ENCODE assay signal across 7 mouse cellular contexts in genomic region chr1:45312870-45313269, GRCm38 (mm10). TPM values are rescaled to one million over a fixed set of nuclear protein-coding genes. Genes with fewer than 3 reads are reported as not detected.
DNase-seq lines count a peak whose midpoint lies in the region; ATAC-seq and TF ChIP-seq lines count a peak whose summit lies in the region.

No protein-coding gene starts in this region.

- TF ChIP-seq CTCF in lung, embryonic 14.5 days (IDR thresholded peaks at IDR 0.05; ENCODE audit: low read depth), result no peak
- TF ChIP-seq CTCF in lung, adult 2 months (IDR thresholded peaks at IDR 0.05; ENCODE audit: insufficient read depth, low read length), result no peak

- H3K4me1 ChIP-seq in lung, embryonic 14.5 days (ENCODE audit: insufficient read depth), result no peaks in the 10 kb centered on the region; the same call in 1 of the 2 replicates
- no peaks in the 10 kb centered on the region; the same call in 1 of the 2 replicates for H3K4me1 ChIP-seq in lung, adult 2 months (ENCODE audit: control insufficient read depth, insufficient read depth, low read length)
- peaks cover 10% of the 10 kb centered on the region; the same call in 1 of the 2 replicates for H3K4me1 ChIP-seq in embryonic facial prominence, embryonic 15.5 days
- peaks cover 16% of the 10 kb centered on the region for H3K4me1 ChIP-seq in intestine, embryonic 14.5 days (replicated peaks; ENCODE audit: control insufficient read depth, insufficient read depth, low read length)
- peaks cover 5% of the 10 kb centered on the region; the same call in 1 of the 2 replicates for H3K4me1 ChIP-seq in stomach, embryonic 14.5 days (ENCODE audit: control insufficient read depth, insufficient read depth, low read length)

- DNase-seq in lung, embryonic 14.5 days, result peak; percentile 83
- DNase-seq in lung, adult 2 months, result no peak
- DNase-seq in intestine, embryonic 14.5 days (ENCODE audit: low spot score), result no peak
- DNase-seq in thymus, postnatal 14 days, result no peak
- no peak for DNase-seq in cerebellum, postnatal 25 days

- peak overlapping the region; percentile 76 for H3K9ac ChIP-seq in lung, embryonic 14.5 days
- H3K9ac ChIP-seq in embryonic facial prominence, embryonic 15.5 days, result 0 out of 2 replicates have a peak overlapping the region, but pooled peaks have one; percentile 18
- peak overlapping the region; percentile 91 for H3K9ac ChIP-seq in intestine, embryonic 14.5 days (ENCODE audit: low read length)
- peak overlapping the region; percentile 64 for H3K9ac ChIP-seq in stomach, embryonic 14.5 days (replicated peaks; ENCODE audit: low read depth, low read length)

- peaks cover 8% of the 10 kb centered on the region for H3K36me3 ChIP-seq in lung, embryonic 14.5 days (ENCODE audit: insufficient read depth)
- no peaks in the 10 kb centered on the region for H3K36me3 ChIP-seq in embryonic facial prominence, embryonic 15.5 days
- H3K36me3 ChIP-seq in intestine, embryonic 14.5 days (ENCODE audit: control insufficient read depth, insufficient read depth, low read length), result peaks cover 8% of the 10 kb centered on the region
- peaks cover 4% of the 10 kb centered on the region; the same call in 1 of the 2 replicates for H3K36me3 ChIP-seq in stomach, embryonic 14.5 days (ENCODE audit: control insufficient read depth, insufficient read depth, low read length)

- no peaks in the 10 kb centered on the region for H3K27me3 ChIP-seq in lung, embryonic 14.5 days (ENCODE audit: insufficient read depth, low read length)
- no peaks in the 10 kb centered on the region for H3K27me3 ChIP-seq in embryonic facial prominence, embryonic 15.5 days
- no peaks in the 10 kb centered on the region for H3K27me3 ChIP-seq in intestine, embryonic 14.5 days (replicated peaks; ENCODE audit: control insufficient read depth, insufficient read depth, low read length)
- no peaks in the 10 kb centered on the region for H3K27me3 ChIP-seq in stomach, embryonic 14.5 days (ENCODE audit: control insufficient read depth, insufficient read depth, low read length)

- peak overlapping the region; percentile 66 for H3K4me2 ChIP-seq in lung, embryonic 14.5 days
- H3K4me2 ChIP-seq in embryonic facial prominence, embryonic 15.5 days (replicated peaks), result peak overlapping the region; percentile 42
- peak overlapping the region; percentile 63 for H3K4me2 ChIP-seq in intestine, embryonic 14.5 days (ENCODE audit: low read length)
- H3K4me2 ChIP-seq in stomach, embryonic 14.5 days (replicated peaks; ENCODE audit: low read depth, low read length), result peak overlapping the region; percentile 48

- TF ChIP-seq POLR2A in lung, adult 2 months (IDR thresholded peaks at IDR 0.05; ENCODE audit: borderline replicate concordance, extremely low read depth, low read depth, low read length), result no peak

- no peaks in the 10 kb centered on the region for H3K9me3 ChIP-seq in lung, embryonic 14.5 days (ENCODE audit: low read depth, low read length)
- H3K9me3 ChIP-seq in embryonic facial prominence, embryonic 15.5 days (replicated peaks), result no peaks in the 10 kb centered on the region
- no peaks in the 10 kb centered on the region for H3K9me3 ChIP-seq in intestine, embryonic 14.5 days (ENCODE audit: control insufficient read depth, low read length)
- H3K9me3 ChIP-seq in stomach, embryonic 14.5 days (ENCODE audit: control insufficient read depth, low read depth, low read length), result no peaks in the 10 kb centered on the region

- H3K4me3 ChIP-seq in lung, embryonic 14.5 days (ENCODE audit: low read depth, low read length), result peak overlapping the region; percentile 53
- H3K4me3 ChIP-seq in lung, adult 2 months (replicated peaks; ENCODE audit: extremely low read depth, low read depth, low read length), result no peak overlapping the region
- peak overlapping the region; percentile 56 for H3K4me3 ChIP-seq in embryonic facial prominence, embryonic 15.5 days (replicated peaks)
- peak overlapping the region; percentile 83 for H3K4me3 ChIP-seq in intestine, embryonic 14.5 days (ENCODE audit: low read depth, low read length)
- peak overlapping the region; percentile 47 for H3K4me3 ChIP-seq in stomach, embryonic 14.5 days (ENCODE audit: low read depth, low read length)

- peak overlapping the region; percentile 98 for H3K27ac ChIP-seq in lung, embryonic 14.5 days (ENCODE audit: low read depth)
- H3K27ac ChIP-seq in embryonic facial prominence, embryonic 15.5 days (replicated peaks), result peak overlapping the region; percentile 97
- H3K27ac ChIP-seq in intestine, embryonic 14.5 days (ENCODE audit: low read depth), result peak overlapping the region; percentile 98
- peak overlapping the region; percentile 98 for H3K27ac ChIP-seq in stomach, embryonic 14.5 days (ENCODE audit: low read length)

- ATAC-seq in lung, embryonic 14.5 days (ENCODE audit: insufficient read depth), result peak; percentile 58
- peak; percentile 81 for ATAC-seq in embryonic facial prominence, embryonic 15.5 days (ENCODE audit: insufficient number of reproducible peaks, low FRiP score, low TSS enrichment, low read depth)
- ATAC-seq in intestine, embryonic 14.5 days (replicated peaks; ENCODE audit: low FRiP score, low TSS enrichment, low read depth), result no peak; the same call in 1 of the 2 replicates
- peak; percentile 38; the same call in 1 of the 2 replicates for ATAC-seq in stomach, embryonic 14.5 days (ENCODE audit: insufficient number of reproducible peaks, insufficient read depth, low FRiP score, low read depth)

RNA-seq across cellular contexts. Expression of gene Col3a1, which starts 1.5 kb away (rescaled TPM):
- polyA plus RNA-seq in lung, embryonic 14.5 days (2014; fragmentation: Nextera tagmentation; extraction: Ambion mirVana), result 1,504 and 1,512 TPM in 2 replicates
- 94.4 and 128 TPM in 2 replicates for polyA plus RNA-seq in lung, adult 2 months (2012; rRNA removed)
- 2,793 and 3,179 TPM in 2 replicates for polyA plus RNA-seq in embryonic facial prominence, embryonic 15.5 days (2015; fragmentation: Nextera tagmentation; extraction: Ambion mirVana)
- polyA plus RNA-seq in intestine, embryonic 14.5 days (2014; fragmentation: Nextera tagmentation; extraction: Ambion mirVana), result 1,853 and 2,064 TPM in 2 replicates
- polyA plus RNA-seq in stomach, embryonic 14.5 days (2014; fragmentation: Nextera tagmentation; extraction: Ambion mirVana), result 2,030 and 2,122 TPM in 2 replicates

Comparison
In these comparisons a context has a peak if more than half of its experiments do, and no peak if none do; other contexts are left out.
1. RNA of gene Col3a1, which starts 1.5 kb away (polyA plus RNA-seq): 2,793 to 3,179 TPM in embryonic facial prominence, embryonic 15.5 days, 2,030 to 2,122 TPM in stomach, embryonic 14.5 days, 1,853 to 2,064 TPM in intestine, embryonic 14.5 days and 1,504 to 1,512 TPM in lung, embryonic 14.5 days; 94.4 to 128 TPM in lung, adult 2 months; every median in the first group is over 10 times any median in the second.
2. H3K9ac ChIP-seq: peak in every context shown above with its lines; median percentile 91 in intestine, embryonic 14.5 days; 76 in lung, embryonic 14.5 days; 64 in stomach, embryonic 14.5 days; 18 in embryonic facial prominence, embryonic 15.5 days.
3. Peak in every context shown above with its lines, with median percentiles within 50 percentile points of each other: H3K27ac ChIP-seq and H3K4me2 ChIP-seq.